Mouse (Mus musculus) forebrain, embryonic 16.5 days (tissue): ENCODE measurements around the gene Lamtor2. TPM values are rescaled to one million over a fixed set of nuclear protein-coding genes. Genes with fewer than 3 reads are reported as not detected.

Experiments used
- ATAC-seq: fragments of 200-750 bp; cut with Nextera tagmentation; 2 replicates; pipeline ENCODE4 v1.8.0; 2017; ENCODE audit warnings: mild to moderate bottlenecking, moderate library complexity
- H3K27ac ChIP-seq: fragments of 300-500 bp; sonication (generic); 2 replicates; pipeline ENCODE4 v1.5.1; 2014; ENCODE audit warnings: low read length, control low read depth
- H3K27me3 ChIP-seq: fragments of 300-500 bp; sonication (generic); replicated peaks from 2 replicates; pipeline ENCODE4 v1.6.1; 2014; ENCODE audit warnings: low read length; ENCODE audit not compliant: control insufficient read depth, insufficient read depth
- H3K36me3 ChIP-seq: fragments of 300-500 bp; sonication (generic); 2 replicates; pipeline ENCODE4 v1.6.1; 2014; ENCODE audit not compliant: control insufficient read depth, insufficient read depth
- H3K4me1 ChIP-seq: fragments of 300-500 bp; sonication (generic); replicated peaks from 2 replicates; pipeline ENCODE4 v1.6.1; 2014; ENCODE audit warnings: low read length; ENCODE audit not compliant: control insufficient read depth, insufficient read depth
- H3K4me2 ChIP-seq: fragments of 300-500 bp; sonication (generic); 2 replicates; pipeline ENCODE4 v1.6.1; 2014; ENCODE audit warnings: mild to moderate bottlenecking, low read length, control low read depth
- H3K4me3 ChIP-seq: fragments of 300-500 bp; sonication (generic); replicated peaks from 2 replicates; pipeline ENCODE4 v1.5.1; 2014; ENCODE audit warnings: mild to moderate bottlenecking, low read length, control low read depth
- H3K9ac ChIP-seq: fragments of 300-500 bp; sonication (generic); replicated peaks from 2 replicates; pipeline ENCODE4 v1.6.1; 2014; ENCODE audit warnings: low read depth, low read length, control low read depth
- H3K9me3 ChIP-seq: fragments of 300-500 bp; sonication (generic); 2 replicates; pipeline ENCODE4 v1.6.1; 2016; ENCODE audit warnings: low read length; ENCODE audit not compliant: control insufficient read depth
- WGBS: fragments of 180-500 bp; shearing (Covaris S2); extraction: QIAGEN DNeasy Blood & Tissue Kit; methylation state at CpG from one replicate; pipeline ENCODE4 v1.1.7; 2014; 5-methylcytosine and 5-hydroxymethylcytosine counted together
- polyA plus RNA-seq: library from polyadenylated mRNA; unstranded; fragments of >200 nt; fragmentation: Nextera tagmentation; extraction: Ambion mirVana; gene quantifications from 2 replicates; pipeline ENCODE4 v1.2.1, GENCODE M21; 2015

Gene Lamtor2
- polyA plus RNA-seq, 1 experiment from 2014 or later, result 193 TPM

- WGBS, result 1% methylated on average over 16 of the region's 31 CpGs
- Histone ChIP-seq H3K27me3 (no peaks in the 10 kb centered on the region), H3K36me3 (peaks cover 8% of the 10 kb centered on the region; the same call in 1 of the 2 replicates), H3K4me1 (peaks cover 65% of the 10 kb centered on the region), H3K4me3 (peak within 1 kb of the TSS; percentile 90), H3K27ac (peak within 1 kb of the TSS; percentile 99), H3K4me2 (peak within 1 kb of the TSS; percentile 94), H3K9me3 (no peaks in the 10 kb centered on the region), H3K9ac (peak within 1 kb of the TSS; percentile 96)
- ATAC-seq, result no peak; the same call in 1 of the 2 replicates
Measured at GRCm38 (mm10) chr3:88532299-88532674, 20.6 kb downstream of the Lamtor2 start, which contains the start of gene Mex3a. Gene Mex3a (plus strand): TSS chr3:88532395.

GRCm38 (mm10) chr3:88531348-88532298 lies 21.3 kb downstream of the Lamtor2 start:
- H3K4me3 ChIP-seq, result peak overlapping the region; percentile 90
- WGBS, result under 1% methylated on average over 57 of the region's 63 CpGs

GRCm38 (mm10) chr3:88530082-88530864 lies 22.6 kb downstream of the Lamtor2 start:
- H3K9me3 ChIP-seq, result no peaks in the 10 kb centered on the region
- WGBS, result 4% methylated on average over 11 of the region's 11 CpGs
- peak overlapping the region; percentile 96 for H3K9ac ChIP-seq
- H3K4me1 ChIP-seq, result peaks cover 61% of the 10 kb centered on the region
- no peaks in the 10 kb centered on the region for H3K27me3 ChIP-seq
- no peak for ATAC-seq
- H3K27ac ChIP-seq, result peak overlapping the region; percentile 99
- peak overlapping the region; percentile 90 for H3K4me3 ChIP-seq
- H3K36me3 ChIP-seq, result no peaks in the 10 kb centered on the region
- peak overlapping the region; percentile 94 for H3K4me2 ChIP-seq

More at GRCm38 (mm10) chr3:88531348-88532298, 21.3 kb downstream of the Lamtor2 start:
- Histone ChIP-seq H3K4me1 (peaks cover 63% of the 10 kb centered on the region), H3K9me3 (no peaks in the 10 kb centered on the region), H3K9ac (peak overlapping the region; percentile 96), H3K27me3 (no peaks in the 10 kb centered on the region), H3K4me2 (peak overlapping the region; percentile 94), H3K36me3 (peaks cover 4% of the 10 kb centered on the region; the same call in 1 of the 2 replicates), H3K27ac (peak overlapping the region; percentile 99)
- peak; percentile 85 for ATAC-seq

- H3K9ac ChIP-seq, result peak overlapping the region; percentile 96
- no peak for ATAC-seq
- 0 out of 2 replicates have a peak, but pooled peaks cover 2% of the 10 kb centered on the region for H3K36me3 ChIP-seq
- peaks cover 56% of the 10 kb centered on the region for H3K4me1 ChIP-seq
- peak overlapping the region; percentile 99 for H3K27ac ChIP-seq
- no peaks in the 10 kb centered on the region for H3K9me3 ChIP-seq
- WGBS, result 18% methylated on average over 7 of the region's 7 CpGs
- peak overlapping the region; percentile 90 for H3K4me3 ChIP-seq
- H3K27me3 ChIP-seq, result no peaks in the 10 kb centered on the region
- H3K4me2 ChIP-seq, result peak overlapping the region; percentile 94
Measured at GRCm38 (mm10) chr3:88529204-88530000, 23.5 kb downstream of the Lamtor2 start.

- H3K9ac ChIP-seq, result no peak overlapping the region
- no peak for ATAC-seq
- H3K27me3 ChIP-seq, result no peaks in the 10 kb centered on the region
- H3K4me1 ChIP-seq, result peaks cover 58% of the 10 kb centered on the region
- no peaks in the 10 kb centered on the region for H3K9me3 ChIP-seq
- H3K36me3 ChIP-seq, result 0 out of 2 replicates have a peak, but pooled peaks cover 2% of the 10 kb centered on the region
- H3K27ac ChIP-seq, result no peak overlapping the region
- H3K4me2 ChIP-seq, result peak overlapping the region; percentile 94
- WGBS, result 76% methylated on average over 11 of the region's 11 CpGs
- H3K4me3 ChIP-seq, result no peak overlapping the region
Measured at GRCm38 (mm10) chr3:88528646-88529045, 24.2 kb downstream of the Lamtor2 start.

- H3K9me3 ChIP-seq, result no peaks in the 10 kb centered on the region
- no peak for ATAC-seq
- WGBS, result 28% methylated on average over 8 of the region's 8 CpGs
- H3K36me3 ChIP-seq, result 0 out of 2 replicates have a peak, but pooled peaks cover 2% of the 10 kb centered on the region
- peak overlapping the region; percentile 51 for H3K9ac ChIP-seq
- H3K4me2 ChIP-seq, result peak overlapping the region; percentile 38
- H3K27ac ChIP-seq, result peak overlapping the region; percentile 29
- peak overlapping the region; percentile 5; the same call in 1 of the 2 replicates for H3K4me3 ChIP-seq
- peaks cover 58% of the 10 kb centered on the region for H3K4me1 ChIP-seq
- H3K27me3 ChIP-seq, result no peaks in the 10 kb centered on the region
Measured at GRCm38 (mm10) chr3:88527565-88527964, 25.3 kb downstream of the Lamtor2 start.

GRCm38 (mm10) chr3:88526157-88527131 lies 26.4 kb downstream of the Lamtor2 start:
- no peaks in the 10 kb centered on the region for H3K9me3 ChIP-seq
- peaks cover 58% of the 10 kb centered on the region for H3K4me1 ChIP-seq
- 0 out of 2 replicates have a peak, but pooled peaks cover 2% of the 10 kb centered on the region for H3K36me3 ChIP-seq
- no peak overlapping the region for H3K9ac ChIP-seq
- 30% methylated on average over 17 of the region's 17 CpGs for WGBS
- H3K4me3 ChIP-seq, result no peak overlapping the region; the same call in 1 of the 2 replicates
- peak overlapping the region; percentile 33 for H3K4me2 ChIP-seq
- peak; percentile 69 for ATAC-seq
- no peaks in the 10 kb centered on the region for H3K27me3 ChIP-seq
- no peak overlapping the region for H3K27ac ChIP-seq

- Histone ChIP-seq H3K4me1 (peaks cover 51% of the 10 kb centered on the region), H3K4me3 (no peak overlapping the region), H3K27ac (no peak overlapping the region), H3K27me3 (no peaks in the 10 kb centered on the region), H3K9me3 (no peaks in the 10 kb centered on the region), H3K9ac (no peak overlapping the region), H3K36me3 (0 out of 2 replicates have a peak, but pooled peaks cover 2% of the 10 kb centered on the region), H3K4me2 (no peak overlapping the region)
- no peak for ATAC-seq
- WGBS, result 82% methylated on average over 5 of the region's 5 CpGs
Measured at GRCm38 (mm10) chr3:88525021-88525420, 27.9 kb downstream of the Lamtor2 start.
